Mouse (Mus musculus): ENCODE measurements around the gene Tm9sf3. TPM values are rescaled to one million over a fixed set of nuclear protein-coding genes. Genes with fewer than 3 reads are reported as not detected.
A peak's percentile ranks its signal among the peaks of the same experiment; 100 is the strongest.

The Tm9sf3 gene
- polyA plus RNA-seq, 1 experiment from 2014 or later = 108 TPM

DNA sequence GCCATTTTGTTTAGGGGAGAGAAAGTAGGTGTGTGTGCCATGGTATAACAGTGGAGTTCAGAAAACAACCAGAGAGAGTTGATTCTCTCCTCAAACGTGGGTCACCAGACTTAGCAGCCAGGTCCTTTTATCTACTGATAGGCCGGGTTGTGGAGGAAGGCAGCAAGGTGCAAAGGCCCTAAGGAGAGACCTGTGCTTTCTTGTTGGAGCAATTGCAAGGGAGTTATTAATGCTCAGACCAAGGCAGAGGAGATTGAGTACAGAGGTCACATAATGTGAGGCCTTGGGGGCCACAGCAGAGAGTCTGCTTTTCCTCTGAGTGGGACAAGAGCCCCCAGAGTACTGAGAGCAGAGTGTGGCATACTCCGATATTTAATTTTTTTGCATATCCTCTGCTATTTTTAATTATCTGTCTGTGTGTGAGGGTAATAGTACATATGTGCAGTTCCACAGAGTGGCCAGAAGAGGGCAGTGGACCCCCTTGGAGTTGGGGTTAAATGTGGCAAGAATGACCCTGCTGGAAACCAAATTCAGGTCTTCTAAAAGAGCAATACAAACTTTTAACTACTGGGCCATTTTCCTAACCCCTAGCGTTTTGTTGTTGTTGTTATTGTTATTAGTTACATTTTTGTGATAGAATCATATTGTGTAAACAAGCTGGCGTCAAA lies 27.3 kb upstream of the Tm9sf3 start:
- no peaks in the 10 kb centered on the region for H3K36me3 ChIP-seq (ENCODE audit: control insufficient read depth, insufficient read depth, low read length)
- H3K27ac ChIP-seq (ENCODE audit: low read depth, low read length) = no peak overlapping the region
- no peak overlapping the region for H3K4me3 ChIP-seq (ENCODE audit: low read depth, low read length)
- DNase-seq (ENCODE audit: low spot score) (peak; percentile 25), ATAC-seq (ENCODE audit: low FRiP score) (no peak)
- H3K4me2 ChIP-seq (replicated peaks; ENCODE audit: low read depth, low read length) = no peak overlapping the region
- no peak overlapping the region for H3K9ac ChIP-seq (ENCODE audit: low read depth, low read length)
- H3K4me1 ChIP-seq (replicated peaks; ENCODE audit: control insufficient read depth, insufficient read depth, low read length) = no peaks in the 10 kb centered on the region
- no peaks in the 10 kb centered on the region for H3K9me3 ChIP-seq (ENCODE audit: control insufficient read depth, low read length)
- no peaks in the 10 kb centered on the region for H3K27me3 ChIP-seq (ENCODE audit: control insufficient read depth, insufficient read depth, low read length)
- 63% methylated on average over 5 of the region's 5 CpGs for WGBS

DNA sequence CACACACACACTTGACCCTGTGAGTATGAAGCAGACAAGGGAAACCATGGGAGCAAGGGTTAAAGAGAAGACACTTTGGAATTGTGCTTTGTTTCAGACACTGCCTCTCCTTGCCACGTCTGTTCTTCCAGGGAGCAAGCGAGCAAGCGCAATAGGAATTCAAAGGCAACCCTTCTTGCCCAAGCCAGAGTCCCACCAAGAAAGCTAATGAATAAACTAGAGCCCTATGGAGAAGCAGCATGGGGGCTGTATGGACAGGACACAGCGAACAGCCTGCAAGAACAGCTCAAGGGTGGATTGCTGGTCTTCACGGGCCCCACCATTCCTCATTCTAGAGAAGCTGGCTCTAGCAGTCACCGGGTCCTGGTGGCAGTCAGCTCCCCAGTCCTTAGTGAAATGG lies 24.8 kb upstream of the Tm9sf3 start:
- DNase-seq (ENCODE audit: low spot score) (no peak), ATAC-seq (ENCODE audit: low FRiP score) (no peak)
- Histone ChIP-seq H3K9me3 (ENCODE audit: control insufficient read depth, low read length) (no peaks in the 10 kb centered on the region), H3K4me2 (replicated peaks; ENCODE audit: low read depth, low read length) (no peak overlapping the region), H3K9ac (ENCODE audit: low read depth, low read length) (no peak overlapping the region), H3K36me3 (ENCODE audit: control insufficient read depth, insufficient read depth, low read length) (no peaks in the 10 kb centered on the region), H3K27ac (ENCODE audit: low read depth, low read length) (no peak overlapping the region), H3K4me3 (ENCODE audit: low read depth, low read length) (no peak overlapping the region), H3K4me1 (replicated peaks; ENCODE audit: control insufficient read depth, insufficient read depth, low read length) (no peaks in the 10 kb centered on the region), H3K27me3 (ENCODE audit: control insufficient read depth, insufficient read depth, low read length) (no peaks in the 10 kb centered on the region)
- WGBS = 66% methylated on average over 6 of the region's 6 CpGs

DNA sequence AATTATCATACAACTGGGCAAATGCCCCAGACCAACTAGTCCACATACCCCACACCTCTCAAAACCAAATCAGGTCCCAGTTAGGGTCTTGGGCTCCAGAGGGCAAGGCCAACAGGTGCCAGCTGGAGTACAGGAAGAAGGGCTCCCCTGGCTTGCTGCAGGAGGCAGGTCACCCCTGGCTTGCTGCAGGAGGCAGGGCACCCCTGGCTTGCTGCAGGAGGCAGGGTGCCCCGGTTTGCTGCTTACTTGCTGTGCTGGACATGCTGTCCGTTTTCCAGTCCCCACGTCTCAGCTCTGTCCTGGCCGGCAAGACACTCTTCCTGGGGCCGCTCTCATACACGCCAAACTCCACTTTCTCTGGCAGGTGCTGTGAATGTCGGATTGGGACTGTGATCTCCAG lies 23.4 kb upstream of the Tm9sf3 start:
- ATAC-seq (ENCODE audit: low FRiP score) = no peak
- no peak overlapping the region for H3K27ac ChIP-seq (ENCODE audit: low read depth, low read length)

DNA sequence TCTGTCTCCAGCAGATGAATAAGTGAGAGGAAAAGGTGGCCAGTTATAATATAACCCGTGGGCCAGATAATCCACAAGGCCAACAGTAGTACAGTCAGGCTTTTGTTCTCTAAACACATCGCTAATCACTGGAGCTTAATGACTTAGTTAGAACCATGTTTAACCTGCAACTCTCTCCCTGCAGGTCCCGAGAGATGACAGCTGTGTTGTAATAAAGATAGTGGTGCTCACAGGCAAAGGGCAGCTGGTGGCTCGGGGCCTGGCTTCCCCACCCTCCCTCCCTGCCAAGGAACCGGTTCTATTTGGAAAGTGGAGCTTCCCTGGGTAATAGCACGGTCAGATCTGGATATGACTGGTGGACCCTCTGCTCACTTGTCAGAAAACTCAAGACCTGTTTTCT lies 20.7 kb upstream of the Tm9sf3 start:
- no peak overlapping the region for H3K27ac ChIP-seq (ENCODE audit: low read depth, low read length)
- 69% methylated on average over 6 of the region's 6 CpGs for WGBS
- H3K9ac ChIP-seq (ENCODE audit: low read depth, low read length) = no peak overlapping the region
- ATAC-seq (ENCODE audit: low FRiP score) (no peak), DNase-seq (ENCODE audit: low spot score) (no peak)
- H3K9me3 ChIP-seq (ENCODE audit: control insufficient read depth, low read length) = no peaks in the 10 kb centered on the region
- no peak overlapping the region for H3K4me2 ChIP-seq (replicated peaks; ENCODE audit: low read depth, low read length)
- no peaks in the 10 kb centered on the region for H3K27me3 ChIP-seq (ENCODE audit: control insufficient read depth, insufficient read depth, low read length)
- H3K36me3 ChIP-seq (ENCODE audit: control insufficient read depth, insufficient read depth, low read length) = no peaks in the 10 kb centered on the region
- H3K4me3 ChIP-seq (ENCODE audit: low read depth, low read length) = no peak overlapping the region
- H3K4me1 ChIP-seq (replicated peaks; ENCODE audit: control insufficient read depth, insufficient read depth, low read length) = no peaks in the 10 kb centered on the region

More for the DNA sequence above, 23.4 kb upstream of the Tm9sf3 start:
- Histone ChIP-seq H3K9me3 (ENCODE audit: control insufficient read depth, low read length) (no peaks in the 10 kb centered on the region), H3K9ac (ENCODE audit: low read depth, low read length) (no peak overlapping the region), H3K4me3 (ENCODE audit: low read depth, low read length) (no peak overlapping the region), H3K27me3 (ENCODE audit: control insufficient read depth, insufficient read depth, low read length) (no peaks in the 10 kb centered on the region), H3K4me2 (replicated peaks; ENCODE audit: low read depth, low read length) (no peak overlapping the region), H3K4me1 (replicated peaks; ENCODE audit: control insufficient read depth, insufficient read depth, low read length) (no peaks in the 10 kb centered on the region), H3K36me3 (ENCODE audit: control insufficient read depth, insufficient read depth, low read length) (no peaks in the 10 kb centered on the region)
- DNase-seq (ENCODE audit: low spot score) = no peak
- 87% methylated on average over 7 of the region's 7 CpGs for WGBS

DNA sequence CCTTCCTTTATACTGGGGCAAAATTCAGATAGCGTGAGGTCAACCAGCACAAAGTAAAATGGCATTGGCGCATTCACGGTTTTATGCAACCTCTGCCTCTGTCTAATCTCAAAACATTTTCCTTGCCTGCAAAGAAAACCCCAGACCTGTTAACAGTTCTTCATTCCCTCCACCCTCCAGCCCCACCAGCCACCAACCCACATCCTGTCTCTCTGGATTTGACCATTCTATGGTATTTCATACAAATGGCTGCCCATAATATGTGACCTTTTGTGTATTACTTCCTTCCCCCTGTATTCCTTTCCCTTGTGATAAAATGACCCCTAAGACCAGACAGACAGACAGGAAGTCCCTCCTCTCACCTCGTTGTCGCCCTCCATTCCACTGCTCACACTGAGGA lies 18.9 kb upstream of the Tm9sf3 start:
- H3K27ac ChIP-seq (ENCODE audit: low read depth, low read length) = no peak overlapping the region
- no peaks in the 10 kb centered on the region for H3K4me1 ChIP-seq (replicated peaks; ENCODE audit: control insufficient read depth, insufficient read depth, low read length)
- H3K36me3 ChIP-seq (ENCODE audit: control insufficient read depth, insufficient read depth, low read length) = no peaks in the 10 kb centered on the region
- WGBS = 77% methylated on average over 5 of the region's 5 CpGs
- H3K4me3 ChIP-seq (ENCODE audit: low read depth, low read length) = no peak overlapping the region
- H3K27me3 ChIP-seq (ENCODE audit: control insufficient read depth, insufficient read depth, low read length) = no peaks in the 10 kb centered on the region
- H3K9me3 ChIP-seq (ENCODE audit: control insufficient read depth, low read length) = no peaks in the 10 kb centered on the region
- DNase-seq (ENCODE audit: low spot score) (no peak), ATAC-seq (ENCODE audit: low FRiP score) (no peak)
- H3K4me2 ChIP-seq (replicated peaks; ENCODE audit: low read depth, low read length) = no peak overlapping the region
- H3K9ac ChIP-seq (ENCODE audit: low read depth, low read length) = no peak overlapping the region

DNA sequence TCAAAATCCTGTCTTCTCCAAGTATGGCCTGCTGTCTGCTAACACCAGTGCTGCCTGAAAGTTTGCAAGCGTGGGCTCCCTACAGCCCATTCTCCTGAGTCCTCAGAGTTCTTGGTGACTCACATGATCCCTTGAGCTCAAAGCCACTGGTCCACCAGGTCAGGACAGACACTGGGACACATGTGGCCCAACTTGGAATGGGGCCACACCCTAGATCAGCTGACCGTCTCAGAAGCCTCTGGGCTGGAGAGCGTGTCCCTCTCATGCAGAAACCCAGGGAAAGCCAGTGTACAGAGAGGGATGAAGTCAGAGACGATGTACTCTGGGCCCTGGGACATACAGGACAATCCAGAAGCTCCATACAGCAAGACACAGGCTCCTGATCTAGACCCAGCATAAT lies 18.4 kb upstream of the Tm9sf3 start:
- ATAC-seq (ENCODE audit: low FRiP score) (no peak), DNase-seq (ENCODE audit: low spot score) (no peak)
- no peaks in the 10 kb centered on the region for H3K36me3 ChIP-seq (ENCODE audit: control insufficient read depth, insufficient read depth, low read length)
- H3K4me3 ChIP-seq (ENCODE audit: low read depth, low read length) = no peak overlapping the region
- WGBS = 87% methylated on average over 4 of the region's 4 CpGs
- H3K27me3 ChIP-seq (ENCODE audit: control insufficient read depth, insufficient read depth, low read length) = no peaks in the 10 kb centered on the region
- no peak overlapping the region for H3K4me2 ChIP-seq (replicated peaks; ENCODE audit: low read depth, low read length)
- no peaks in the 10 kb centered on the region for H3K4me1 ChIP-seq (replicated peaks; ENCODE audit: control insufficient read depth, insufficient read depth, low read length)
- no peaks in the 10 kb centered on the region for H3K9me3 ChIP-seq (ENCODE audit: control insufficient read depth, low read length)
- no peak overlapping the region for H3K27ac ChIP-seq (ENCODE audit: low read depth, low read length)
- H3K9ac ChIP-seq (ENCODE audit: low read depth, low read length) = no peak overlapping the region

- Histone ChIP-seq H3K27me3 (ENCODE audit: control insufficient read depth, insufficient read depth, low read length) (no peaks in the 10 kb centered on the region), H3K4me3 (ENCODE audit: low read depth, low read length) (no peak overlapping the region), H3K4me2 (replicated peaks; ENCODE audit: low read depth, low read length) (no peak overlapping the region), H3K36me3 (ENCODE audit: control insufficient read depth, insufficient read depth, low read length) (no peaks in the 10 kb centered on the region), H3K27ac (ENCODE audit: low read depth, low read length) (no peak overlapping the region), H3K9me3 (ENCODE audit: control insufficient read depth, low read length) (no peaks in the 10 kb centered on the region), H3K9ac (ENCODE audit: low read depth, low read length) (no peak overlapping the region), H3K4me1 (replicated peaks; ENCODE audit: control insufficient read depth, insufficient read depth, low read length) (no peaks in the 10 kb centered on the region)
- 70% methylated on average over 8 of the region's 8 CpGs for WGBS
- ATAC-seq (ENCODE audit: low FRiP score) = no peak
- DNase-seq (ENCODE audit: low spot score) = no peak
Observed at GRCm38 (mm10) chr19:41279724-41280244, 16.0 kb upstream of the Tm9sf3 start.

GRCm38 (mm10) chr19:41278606-41279005 lies 14.8 kb upstream of the Tm9sf3 start:
- Histone ChIP-seq H3K36me3 (ENCODE audit: control insufficient read depth, insufficient read depth, low read length) (no peaks in the 10 kb centered on the region), H3K4me1 (replicated peaks; ENCODE audit: control insufficient read depth, insufficient read depth, low read length) (no peaks in the 10 kb centered on the region), H3K4me2 (replicated peaks; ENCODE audit: low read depth, low read length) (no peak overlapping the region), H3K27me3 (ENCODE audit: control insufficient read depth, insufficient read depth, low read length) (no peaks in the 10 kb centered on the region), H3K4me3 (ENCODE audit: low read depth, low read length) (no peak overlapping the region), H3K27ac (ENCODE audit: low read depth, low read length) (no peak overlapping the region), H3K9me3 (ENCODE audit: control insufficient read depth, low read length) (no peaks in the 10 kb centered on the region), H3K9ac (ENCODE audit: low read depth, low read length) (no peak overlapping the region)
- WGBS = 86% methylated on average over 7 of the region's 7 CpGs
- DNase-seq (ENCODE audit: low spot score) (no peak), ATAC-seq (ENCODE audit: low FRiP score) (no peak)

DNA sequence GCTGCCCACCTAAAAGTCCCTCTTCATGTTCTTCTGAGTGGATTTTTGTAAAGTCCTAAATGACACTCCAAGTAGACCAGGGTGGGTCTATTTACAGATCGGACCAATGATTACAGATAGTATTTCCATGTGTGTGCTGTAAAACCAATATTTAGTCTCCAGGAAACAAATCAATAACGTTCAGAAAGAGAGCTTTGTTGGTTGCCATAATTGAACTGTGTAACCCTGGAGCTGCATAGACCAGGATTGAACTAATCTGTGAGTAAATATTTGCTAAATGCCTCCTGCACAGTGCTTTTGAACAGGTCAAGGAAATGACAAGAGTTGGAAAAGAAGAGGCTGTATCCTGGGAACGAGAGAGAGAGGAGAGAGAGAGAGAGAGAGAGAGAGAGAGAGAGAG lies 11.8 kb upstream of the Tm9sf3 start:
- no peak overlapping the region for H3K9ac ChIP-seq (ENCODE audit: low read depth, low read length)
- no peaks in the 10 kb centered on the region for H3K36me3 ChIP-seq (ENCODE audit: control insufficient read depth, insufficient read depth, low read length)
- no peak overlapping the region for H3K27ac ChIP-seq (ENCODE audit: low read depth, low read length)
- no peak overlapping the region for H3K4me3 ChIP-seq (ENCODE audit: low read depth, low read length)
- no peaks in the 10 kb centered on the region for H3K27me3 ChIP-seq (ENCODE audit: control insufficient read depth, insufficient read depth, low read length)
- H3K4me2 ChIP-seq (replicated peaks; ENCODE audit: low read depth, low read length) = no peak overlapping the region
- WGBS = 63% methylated on average over 3 of the region's 3 CpGs
- no peaks in the 10 kb centered on the region for H3K4me1 ChIP-seq (replicated peaks; ENCODE audit: control insufficient read depth, insufficient read depth, low read length)
- ATAC-seq (ENCODE audit: low FRiP score) (no peak), DNase-seq (ENCODE audit: low spot score) (no peak)
- H3K9me3 ChIP-seq (ENCODE audit: control insufficient read depth, low read length) = no peaks in the 10 kb centered on the region

Data from hindbrain, embryonic 11.5 days (tissue).